Mouse (Mus musculus) midbrain, embryonic 10.5 days (tissue): ENCODE measurements at regions not wholly inside any gene's neighbourhood (a gene's known extent, or its start where the extent isn't known, plus 50 kb on each side); places are given as distances from the start of the nearest gene placed in this dataset.

ENCODE experiments used
- DNase-seq: peaks from one replicate; pipeline ENCODE4 v3.0.0-alpha.2; 2017; ENCODE audit warnings: low spot score
- H3K27ac ChIP-seq: fragments of 300-500 bp; sonication (generic); replicated peaks from 2 replicates; pipeline ENCODE4 v1.5.1; 2016; ENCODE audit warnings: mild to moderate bottlenecking
- H3K27me3 ChIP-seq: fragments of 300-500 bp; sonication (generic); 2 replicates; pipeline ENCODE4 v1.6.1; 2016; ENCODE audit warnings: low read depth, mild to moderate bottlenecking; ENCODE audit not compliant: poor library complexity, severe bottlenecking
- H3K36me3 ChIP-seq: fragments of 300-500 bp; sonication (generic); 2 replicates; pipeline ENCODE4 v1.6.1; 2016; ENCODE audit warnings: mild to moderate bottlenecking, moderate library complexity
- H3K4me1 ChIP-seq: fragments of 300-500 bp; sonication (generic); 2 replicates; pipeline ENCODE4 v1.6.1; 2016
- H3K4me3 ChIP-seq: fragments of 300-500 bp; sonication (generic); 2 replicates; pipeline ENCODE4 v1.5.1; 2016; ENCODE audit warnings: mild to moderate bottlenecking, moderate library complexity
- H3K9me3 ChIP-seq: fragments of 300-500 bp; sonication (generic); replicated peaks from 2 replicates; pipeline ENCODE4 v1.6.1; 2016; ENCODE audit warnings: mild to moderate bottlenecking
- WGBS: fragments of 180-500 bp; shearing (Covaris S2); methylation state at CpG from one replicate; pipeline ENCODE4 v1.1.7; 2016; 5-methylcytosine and 5-hydroxymethylcytosine counted together

GRCm38 (mm10) chr14:76698718-76699402 is 142.2 kb upstream of the Serp2 start:
- DNase-seq, result no peak
- 41% methylated on average over 4 of the region's 4 CpGs for WGBS
- Histone ChIP-seq H3K36me3 (no peaks in the 10 kb centered on the region), H3K9me3 (no peaks in the 10 kb centered on the region), H3K4me1 (peaks cover 32% of the 10 kb centered on the region), H3K4me3 (no peak overlapping the region), H3K27ac (no peak overlapping the region; the same call in 1 of the 2 replicates), H3K27me3 (no peaks in the 10 kb centered on the region)

GRCm38 (mm10) chr14:76696729-76697128 is 140.0 kb upstream of the Serp2 start:
- H3K4me3 ChIP-seq, result no peak overlapping the region
- no peak overlapping the region for H3K27ac ChIP-seq
- H3K27me3 ChIP-seq, result no peaks in the 10 kb centered on the region
- peaks cover 19% of the 10 kb centered on the region for H3K4me1 ChIP-seq
- no peaks in the 10 kb centered on the region for H3K36me3 ChIP-seq
- WGBS, result 68% methylated on average over 4 of the region's 4 CpGs
- no peaks in the 10 kb centered on the region for H3K9me3 ChIP-seq
- DNase-seq, result no peak

GRCm38 (mm10) chr14:76695691-76696355 is 139.1 kb upstream of the Serp2 start:
- no peaks in the 10 kb centered on the region for H3K9me3 ChIP-seq
- H3K4me3 ChIP-seq, result no peak overlapping the region
- 79% methylated on average over 18 of the region's 18 CpGs for WGBS
- H3K4me1 ChIP-seq, result peaks cover 19% of the 10 kb centered on the region
- H3K36me3 ChIP-seq, result no peaks in the 10 kb centered on the region
- DNase-seq, result no peak
- no peak overlapping the region for H3K27ac ChIP-seq
- no peaks in the 10 kb centered on the region for H3K27me3 ChIP-seq

GRCm38 (mm10) chr14:76694894-76695293 is 138.2 kb upstream of the Serp2 start:
- WGBS, result 86% methylated on average over 8 of the region's 8 CpGs
- H3K27ac ChIP-seq, result no peak overlapping the region
- no peak overlapping the region for H3K4me3 ChIP-seq
- no peak for DNase-seq
- H3K27me3 ChIP-seq, result no peaks in the 10 kb centered on the region
- no peaks in the 10 kb centered on the region for H3K9me3 ChIP-seq
- peaks cover 19% of the 10 kb centered on the region for H3K4me1 ChIP-seq
- H3K36me3 ChIP-seq, result no peaks in the 10 kb centered on the region

- 72% methylated on average over 15 of the region's 15 CpGs for WGBS
- H3K27ac ChIP-seq, result no peak overlapping the region
- peaks cover 17% of the 10 kb centered on the region for H3K4me1 ChIP-seq
Observed at GRCm38 (mm10) chr14:76693351-76694317, 136.9 kb upstream of the Serp2 start.

GRCm38 (mm10) chr14:76687971-76688407 is 131.3 kb upstream of the Serp2 start:
- Histone ChIP-seq H3K9me3 (no peaks in the 10 kb centered on the region), H3K36me3 (no peaks in the 10 kb centered on the region), H3K27me3 (no peaks in the 10 kb centered on the region), H3K4me3 (no peak overlapping the region), H3K27ac (peak overlapping the region; percentile 67), H3K4me1 (peaks cover 45% of the 10 kb centered on the region)
- DNase-seq, result no peak
- WGBS, result 44% methylated on average over 10 of the region's 10 CpGs

More at GRCm38 (mm10) chr14:76693351-76694317, 136.9 kb upstream of the Serp2 start:
- Histone ChIP-seq H3K36me3 (no peaks in the 10 kb centered on the region), H3K4me3 (no peak overlapping the region), H3K27me3 (no peaks in the 10 kb centered on the region), H3K9me3 (no peaks in the 10 kb centered on the region)
- DNase-seq, result no peak

- no peak for DNase-seq
- Histone ChIP-seq H3K4me1 (peaks cover 46% of the 10 kb centered on the region), H3K27me3 (no peaks in the 10 kb centered on the region), H3K27ac (peak overlapping the region; percentile 77), H3K9me3 (no peaks in the 10 kb centered on the region), H3K36me3 (no peaks in the 10 kb centered on the region), H3K4me3 (no peak overlapping the region)
- 60% methylated on average over 9 of the region's 9 CpGs for WGBS
Observed at GRCm38 (mm10) chr14:76686762-76687453, 130.2 kb upstream of the Serp2 start.

- Histone ChIP-seq H3K36me3 (no peaks in the 10 kb centered on the region), H3K27ac (peak overlapping the region; percentile 77), H3K9me3 (no peaks in the 10 kb centered on the region), H3K4me3 (no peak overlapping the region), H3K27me3 (no peaks in the 10 kb centered on the region), H3K4me1 (peaks cover 54% of the 10 kb centered on the region)
- peak; percentile 34 for DNase-seq
- 50% methylated on average over 17 of the region's 17 CpGs for WGBS
Observed at GRCm38 (mm10) chr14:76685830-76686761, 129.4 kb upstream of the Serp2 start.

- WGBS, result 89% methylated on average over 2 of the region's 2 CpGs
- H3K27ac ChIP-seq, result no peak overlapping the region
- DNase-seq, result no peak
- H3K36me3 ChIP-seq, result no peaks in the 10 kb centered on the region
- peaks cover 58% of the 10 kb centered on the region for H3K4me1 ChIP-seq
- no peak overlapping the region for H3K4me3 ChIP-seq
- no peaks in the 10 kb centered on the region for H3K27me3 ChIP-seq
- no peaks in the 10 kb centered on the region for H3K9me3 ChIP-seq
Observed at GRCm38 (mm10) chr14:76684327-76684726, 127.6 kb upstream of the Serp2 start.

GRCm38 (mm10) chr14:76681581-76682377 is 125.1 kb upstream of the Serp2 start:
- Histone ChIP-seq H3K36me3 (no peaks in the 10 kb centered on the region), H3K4me3 (no peak overlapping the region), H3K9me3 (no peaks in the 10 kb centered on the region), H3K4me1 (peaks cover 50% of the 10 kb centered on the region), H3K27me3 (no peaks in the 10 kb centered on the region), H3K27ac (peak overlapping the region; percentile 64)
- WGBS, result 59% methylated on average over 8 of the region's 8 CpGs
- DNase-seq, result no peak
